Mouse (Mus musculus) CH12.LX (cell line): ENCODE measurements at regions not wholly inside any gene's neighbourhood (a gene's known extent, or its start where the extent isn't known, plus 50 kb on each side); places are given as distances from the start of the nearest gene placed in this dataset.

Source experiments
- DNase-seq: peaks from one replicate; pipeline ENCODE4 v3.0.0-alpha.2; 2013; ENCODE audit errors: extremely low read depth
- H3K27ac ChIP-seq: 2 replicates; pipeline ENCODE4 v1.5.1; 2012; ENCODE audit warnings: low read depth, mild to moderate bottlenecking, control low read depth, moderate library complexity; ENCODE audit not compliant: insufficient read depth
- H3K27me3 ChIP-seq: replicated peaks from 2 replicates; pipeline ENCODE3; 2012; ENCODE audit warnings: inconsistent platforms
- H3K36me3 ChIP-seq, 2 experiments: replicated peaks in 1 of 2; 2 replicates each; pipeline versions ENCODE3 to v1.6.1; 2012; ENCODE audit warnings: inconsistent platforms in 1 of 2, low read length in 1 of 2, mild to moderate bottlenecking in 1 of 2, mixed read lengths in 1 of 2, moderate library complexity in 1 of 2; ENCODE audit not compliant: control insufficient read depth in 1 of 2, insufficient read depth in 1 of 2
- H3K4me1 ChIP-seq, 2 experiments: 2 replicates each; pipeline ENCODE4 v1.6.1; 2012; ENCODE audit warnings: inconsistent platforms in 1 of 2, moderate library complexity in 1 of 2; ENCODE audit not compliant: insufficient read depth in 2 of 2, control insufficient read depth in 1 of 2
- H3K4me2 ChIP-seq: 2 replicates; pipeline ENCODE4 v1.6.1; 2012; ENCODE audit warnings: low read depth, mild to moderate bottlenecking, control low read depth; ENCODE audit not compliant: poor library complexity, insufficient read depth, severe bottlenecking
- H3K4me3 ChIP-seq, 3 experiments: fragments of 150-350 bp in 1 of 3; sonication (generic) in 1 of 3; replicated peaks in 1 of 3; 2 replicates each; pipeline versions ENCODE3 to v1.5.1; 2011 to 2012; ENCODE audit warnings: low read depth in 2 of 3, low read length in 2 of 3, mild to moderate bottlenecking in 2 of 3, moderate library complexity in 2 of 3, control low read depth in 1 of 3, improper control_type of control experiment in 1 of 3, inconsistent platforms in 1 of 3, mixed read lengths in 1 of 3; ENCODE audit not compliant: poor library complexity in 1 of 3
- H3K79me2 ChIP-seq: replicated peaks from 2 replicates; pipeline ENCODE4 v1.6.1; 2012; ENCODE audit warnings: mild to moderate bottlenecking, moderate library complexity; ENCODE audit not compliant: control insufficient read depth, poor library complexity, insufficient read depth, severe bottlenecking; ENCODE audit errors: extremely low read depth
- H3K9ac ChIP-seq: 2 replicates; pipeline ENCODE4 v1.6.1; 2012; ENCODE audit warnings: low read depth, mild to moderate bottlenecking, control low read depth, moderate library complexity; ENCODE audit not compliant: insufficient read depth
- H3K9me3 ChIP-seq: replicated peaks from 2 replicates; pipeline ENCODE3; 2012; ENCODE audit warnings: low read length, inconsistent platforms, mixed read lengths
- CHD1 ChIP-seq: IDR thresholded peaks from 2 replicates; pipeline ENCODE4 v1.6.1; 2012; ENCODE audit warnings: low read depth, low read length, improper control_type of control experiment, inconsistent platforms
- E2F4 ChIP-seq: IDR thresholded peaks from 2 replicates; pipeline ENCODE4 v1.6.1; 2011; ENCODE audit warnings: low read depth, low read length, improper control_type of control experiment; ENCODE audit not compliant: insufficient replicate concordance
- ETS1 ChIP-seq: conservative IDR thresholded peaks from 2 replicates; pipeline ENCODE4 v1.6.1; 2012; ENCODE audit warnings: low read depth, mild to moderate bottlenecking, inconsistent platforms, low read length, improper control_type of control experiment, moderate library complexity
- GABPA ChIP-seq: IDR thresholded peaks from 2 replicates; pipeline ENCODE4 v1.6.1; 2012; ENCODE audit warnings: low read depth, low read length, improper control_type of control experiment, inconsistent platforms; ENCODE audit not compliant: insufficient replicate concordance
- IRF4 ChIP-seq: IDR thresholded peaks from 2 replicates; pipeline ENCODE4 v1.6.1; 2014; ENCODE audit warnings: low read depth, mild to moderate bottlenecking, inconsistent platforms, low read length, improper control_type of control experiment
- KAT2A ChIP-seq: IDR thresholded peaks from 2 replicates; pipeline ENCODE4 v1.6.1; 2012; ENCODE audit warnings: low read length, improper control_type of control experiment, inconsistent platforms; ENCODE audit not compliant: insufficient replicate concordance
- MAZ ChIP-seq: IDR thresholded peaks from 2 replicates; pipeline ENCODE4 v1.6.1; 2012; ENCODE audit warnings: low read depth, mild to moderate bottlenecking, inconsistent platforms, low read length, improper control_type of control experiment, moderate library complexity
- MEF2A ChIP-seq: IDR thresholded peaks from 2 replicates; pipeline ENCODE4 v1.6.1; 2014; ENCODE audit warnings: low read depth, mild to moderate bottlenecking, inconsistent platforms, low read length, improper control_type of control experiment, borderline replicate concordance
- MXI1 ChIP-seq: IDR thresholded peaks from 2 replicates; pipeline ENCODE4 v1.6.1; 2011; ENCODE audit warnings: mild to moderate bottlenecking, low read depth, low read length, improper control_type of control experiment
- POLR2AphosphoS2 ChIP-seq: IDR thresholded peaks from 2 replicates; pipeline ENCODE4 v1.6.1; 2011; ENCODE audit warnings: low read depth, low read length, improper control_type of control experiment
- RCOR1 ChIP-seq: conservative IDR thresholded peaks from 2 replicates; pipeline ENCODE4 v1.6.1; 2012; ENCODE audit warnings: low read depth, mild to moderate bottlenecking, inconsistent platforms, low read length, improper control_type of control experiment
- USF2 ChIP-seq: conservative IDR thresholded peaks from 2 replicates; pipeline ENCODE4 v1.6.1; 2011; ENCODE audit warnings: low read depth, low read length, improper control_type of control experiment
- ZC3H11A ChIP-seq: IDR thresholded peaks from 2 replicates; pipeline ENCODE4 v1.6.1; 2012; ENCODE audit warnings: low read depth, mild to moderate bottlenecking, inconsistent platforms, low read length, improper control_type of control experiment
- ZNF384 ChIP-seq: IDR thresholded peaks from 2 replicates; pipeline ENCODE4 v1.6.1; 2012; ENCODE audit warnings: low read depth, low read length, improper control_type of control experiment, inconsistent platforms
- dilution Hi-C: fragments of 300-500 bp; cut with MboI; formaldehyde crosslinking; loops from 2 replicates; pipeline ENCODE4 v1.14.3; 2020; ENCODE audit warnings: low sequenced_read_pairs; ENCODE audit not compliant: extremely low pct_unique_long_range_greater_than_20kb, extremely low pct_ligation_motif_present
- in situ Hi-C: fragments of 300-500 bp; cut with MboI; formaldehyde crosslinking; loops from 3 replicates; pipeline ENCODE4 v1.14.3; 2019; ENCODE audit warnings: low sequenced_read_pairs, low pct_ligation_motif_present, low pct_unique_long_range_greater_than_20kb, mixed read lengths

- Histone ChIP-seq H3K36me3 (no peaks in the 10 kb centered on the region), H3K79me2 (no peaks in the 10 kb centered on the region), H3K4me3 (no peak overlapping the region), H3K27ac (no peak overlapping the region), H3K4me1 (no peaks in the 10 kb centered on the region)
- no peak for TF ChIP-seq MXI1
- no peak for TF ChIP-seq ZC3H11A
- TF ChIP-seq USF2, result no peak
- no peak for TF ChIP-seq RCOR1
- no peak for TF ChIP-seq KAT2A
- no peak for TF ChIP-seq POLR2AphosphoS2
- no peak for TF ChIP-seq IRF4
- no peak for TF ChIP-seq MAZ
- no peak for TF ChIP-seq MEF2A
- TF ChIP-seq ZNF384, result no peak
- TF ChIP-seq GABPA, result no peak
- no peak for TF ChIP-seq CHD1
- TF ChIP-seq ETS1, result no peak
- TF ChIP-seq, all 38 proteins: peak for 0
- Histone ChIP-seq H3K9ac (no peak overlapping the region), H3K4me2 (no peak overlapping the region), H3K9me3 (peaks cover 44% of the 10 kb centered on the region), H3K27me3 (no peaks in the 10 kb centered on the region)
- in situ Hi-C loops, result no loop called here
- no peak for DNase-seq
- dilution Hi-C loops, result no loop called here
Observed at GRCm38 (mm10) chr19:49282626-49283261, 1076.9 kb downstream of the Sorcs3 start.

DNA sequence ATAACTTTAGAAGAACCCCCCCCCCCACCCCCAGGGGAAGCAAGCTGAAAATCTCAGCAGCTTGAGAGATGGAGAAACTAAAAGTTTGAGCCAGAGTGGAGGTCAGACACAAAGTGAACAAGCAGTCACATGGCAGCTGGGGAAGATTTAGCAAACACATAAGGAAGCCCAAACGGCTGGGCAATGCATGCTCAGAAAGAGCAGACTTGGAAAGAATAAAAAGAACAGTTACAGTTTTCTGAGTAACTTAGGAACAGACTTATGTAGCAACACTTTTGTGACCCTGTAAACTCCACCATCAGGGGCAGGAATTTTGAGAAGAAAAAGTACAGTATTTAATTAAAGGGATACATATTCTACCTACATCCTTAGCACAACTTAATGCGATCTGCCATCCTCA, 1089.2 kb downstream of the Sorcs3 start:
- Histone ChIP-seq H3K27me3 (no peaks in the 10 kb centered on the region), H3K4me2 (no peak overlapping the region), H3K4me1 (no peaks in the 10 kb centered on the region), H3K4me3 (no peak overlapping the region), H3K9me3 (peaks cover 50% of the 10 kb centered on the region), H3K79me2 (no peaks in the 10 kb centered on the region), H3K27ac (no peak overlapping the region), H3K36me3 (no peaks in the 10 kb centered on the region), H3K9ac (no peak overlapping the region)
- dilution Hi-C loops (no loop called here), in situ Hi-C loops (no loop called here)
- no peak for TF ChIP-seq E2F4
- no peak for DNase-seq
